Mouse (Mus musculus) forebrain, embryonic 15.5 days (tissue): ENCODE measurements around the gene Ntn5. TPM values are rescaled to one million over a fixed set of nuclear protein-coding genes. Genes with fewer than 3 reads are reported as not detected.

Source experiments
- ATAC-seq: fragments of 200-750 bp; cut with Nextera tagmentation; replicated peaks from 2 replicates; pipeline ENCODE4 v1.8.0; 2017; ENCODE audit warnings: mild to moderate bottlenecking, moderate TSS enrichment, moderate library complexity
- H3K27ac ChIP-seq: fragments of 300-500 bp; sonication (generic); replicated peaks from 2 replicates; pipeline ENCODE4 v1.5.1; 2015; ENCODE audit warnings: mild to moderate bottlenecking, inconsistent platforms
- H3K27me3 ChIP-seq: fragments of 300-500 bp; sonication (generic); 2 replicates; pipeline ENCODE4 v1.6.1; 2015; ENCODE audit warnings: inconsistent platforms
- H3K36me3 ChIP-seq: fragments of 300-500 bp; sonication (generic); 2 replicates; pipeline ENCODE4 v1.6.1; 2015; ENCODE audit warnings: mild to moderate bottlenecking, inconsistent platforms
- H3K4me1 ChIP-seq: fragments of 300-500 bp; sonication (generic); 2 replicates; pipeline ENCODE4 v1.6.1; 2015; ENCODE audit warnings: inconsistent platforms
- H3K4me2 ChIP-seq: fragments of 300-500 bp; sonication (generic); replicated peaks from 2 replicates; pipeline ENCODE4 v1.6.1; 2015; ENCODE audit warnings: mild to moderate bottlenecking, inconsistent platforms
- H3K4me3 ChIP-seq: fragments of 300-500 bp; sonication (generic); 2 replicates; pipeline ENCODE4 v1.5.1; 2015; ENCODE audit warnings: mild to moderate bottlenecking, inconsistent platforms
- H3K9ac ChIP-seq: fragments of 300-500 bp; sonication (generic); replicated peaks from 2 replicates; pipeline ENCODE4 v1.6.1; 2015; ENCODE audit warnings: mild to moderate bottlenecking, inconsistent platforms
- H3K9me3 ChIP-seq: fragments of 300-500 bp; sonication (generic); 2 replicates; pipeline ENCODE4 v1.6.1; 2016; ENCODE audit warnings: inconsistent platforms
- WGBS: fragments of 180-500 bp; shearing (Covaris S2); methylation state at CpG from one replicate; pipeline ENCODE4 v1.1.7; 2015; ENCODE audit warnings: mixed read lengths; 5-methylcytosine and 5-hydroxymethylcytosine counted together
- polyA plus RNA-seq: library from polyadenylated mRNA; unstranded; fragments of >200 nt; fragmentation: Nextera tagmentation; extraction: Ambion mirVana; gene quantifications from 2 replicates; pipeline ENCODE4 v1.2.1, GENCODE M21; 2015

Gene Ntn5
- polyA plus RNA-seq, 1 experiment from 2014 or later = 0.29 TPM

DNA sequence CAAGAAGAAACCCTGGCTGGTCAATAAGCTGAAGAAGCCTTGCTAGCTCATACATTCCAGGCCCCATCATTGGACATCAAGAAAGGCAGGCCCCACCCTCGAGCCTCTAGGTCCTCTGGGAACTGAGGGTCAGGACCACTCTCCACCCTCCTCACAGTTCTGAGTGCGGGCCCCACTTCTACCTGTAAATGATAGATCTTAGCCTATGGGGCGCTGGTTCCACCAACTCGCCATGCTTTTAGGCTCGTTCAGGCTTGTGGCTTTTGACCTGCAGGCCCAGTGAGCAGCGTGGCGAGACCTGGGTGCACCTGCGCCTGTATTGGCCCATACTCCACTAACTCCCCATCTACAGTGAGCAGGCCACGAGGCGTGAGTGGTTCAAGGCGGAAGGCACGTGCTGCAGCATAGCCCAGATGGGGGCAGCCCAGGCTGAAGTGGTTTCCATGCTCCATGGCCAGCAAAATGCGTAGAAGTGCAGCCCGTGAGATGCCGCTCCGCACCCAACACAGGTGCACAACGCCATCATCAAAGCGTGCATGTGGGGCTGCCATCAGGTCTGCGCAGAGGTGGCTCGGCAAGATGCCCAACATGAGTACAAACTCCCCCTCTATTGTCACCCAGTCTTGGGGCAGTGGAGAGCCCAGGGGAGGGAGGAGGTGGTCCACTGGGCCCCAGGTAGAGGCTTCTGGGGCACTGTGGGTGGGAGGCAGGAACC lies 26.8 kb downstream of the Ntn5 start:
- Histone ChIP-seq H3K9me3 (no peaks in the 10 kb centered on the region), H3K27me3 (no peaks in the 10 kb centered on the region), H3K4me2 (no peak overlapping the region), H3K4me3 (no peak overlapping the region), H3K4me1 (peaks cover 58% of the 10 kb centered on the region), H3K36me3 (peaks cover 38% of the 10 kb centered on the region), H3K9ac (no peak overlapping the region), H3K27ac (no peak overlapping the region; the same call in 1 of the 2 replicates)
- WGBS = 93% methylated on average over 20 of the region's 20 CpGs
- ATAC-seq = no peak

DNA sequence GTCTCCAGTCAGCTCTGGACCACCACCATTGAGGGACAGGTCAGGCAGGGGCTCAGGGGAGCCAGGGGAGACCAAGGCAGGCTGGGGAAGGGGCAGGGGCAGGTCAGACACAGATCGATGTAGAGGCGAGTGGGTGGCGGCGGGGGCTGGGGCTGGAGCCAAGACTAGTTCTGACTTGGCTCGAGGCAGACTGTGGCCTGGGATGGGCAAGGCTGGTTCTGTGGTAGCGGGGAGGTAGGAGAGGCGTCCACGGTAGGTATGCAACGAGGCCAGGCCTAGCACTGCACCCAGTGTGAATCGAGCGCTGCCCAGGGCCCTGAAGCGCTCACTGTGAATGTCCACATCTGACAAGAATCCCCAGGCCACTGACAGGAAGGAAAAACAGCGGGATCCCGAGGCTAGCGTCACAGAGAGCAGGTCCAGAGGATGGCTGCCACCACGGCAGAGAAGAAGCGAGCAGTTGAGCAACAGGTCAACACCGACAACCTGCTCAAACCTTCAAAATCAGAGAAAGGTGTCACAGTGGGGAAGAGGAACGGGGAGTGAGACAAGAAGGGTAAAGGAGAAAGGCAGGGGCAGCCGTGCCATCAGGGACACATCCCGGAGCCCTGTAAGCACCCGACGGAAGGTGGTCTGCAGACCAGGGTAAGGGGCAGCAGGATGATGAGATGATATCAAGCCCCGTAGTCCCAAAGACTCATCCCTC lies 27.6 kb downstream of the Ntn5 start:
- peaks cover 58% of the 10 kb centered on the region for H3K4me1 ChIP-seq
- no peak overlapping the region for H3K4me2 ChIP-seq
- ATAC-seq = no peak
- no peak overlapping the region for H3K4me3 ChIP-seq
- WGBS = 90% methylated on average over 24 of the region's 24 CpGs
- no peaks in the 10 kb centered on the region for H3K27me3 ChIP-seq
- peaks cover 38% of the 10 kb centered on the region for H3K36me3 ChIP-seq
- no peak overlapping the region for H3K27ac ChIP-seq
- no peaks in the 10 kb centered on the region for H3K9me3 ChIP-seq
- no peak overlapping the region for H3K9ac ChIP-seq

DNA sequence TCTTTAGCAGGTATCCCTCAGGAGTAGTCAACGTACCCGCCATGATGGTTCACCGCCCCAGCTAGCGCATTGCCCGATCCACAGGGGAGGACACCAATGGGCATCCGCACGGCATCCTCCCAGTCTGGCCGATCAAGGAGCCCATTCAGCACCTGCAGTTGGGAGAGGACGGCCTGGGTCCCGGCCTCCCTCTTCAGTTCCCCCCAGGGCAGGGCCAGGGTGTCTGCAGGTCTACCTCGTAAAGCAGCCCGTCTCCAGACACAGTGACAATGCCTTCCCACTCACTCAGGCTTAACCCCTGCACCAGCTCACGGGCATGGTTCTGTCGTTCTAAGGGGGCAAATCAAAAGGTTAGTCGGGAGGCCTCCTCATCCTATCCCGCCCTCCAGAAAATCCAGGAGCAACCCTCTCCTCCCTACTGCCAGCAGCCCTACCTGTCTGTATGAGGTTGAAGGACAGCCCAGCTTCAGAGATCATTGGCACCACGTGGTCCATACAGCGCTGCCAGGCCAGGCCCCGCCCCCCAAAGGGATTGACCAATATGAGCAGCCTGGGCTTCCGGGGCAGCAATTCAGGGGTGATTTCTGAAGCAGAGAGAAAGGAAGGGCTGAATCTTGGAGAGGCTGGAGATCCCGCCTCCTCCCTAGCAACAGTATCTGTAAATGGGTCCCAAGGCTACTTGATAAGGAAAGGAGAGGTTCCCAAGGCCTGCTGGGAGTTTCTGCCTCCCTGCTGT lies 28.4 kb downstream of the Ntn5 start:
- peaks cover 58% of the 10 kb centered on the region for H3K4me1 ChIP-seq
- 89% methylated on average over 21 of the region's 21 CpGs for WGBS
- no peaks in the 10 kb centered on the region for H3K27me3 ChIP-seq
- no peak overlapping the region for H3K27ac ChIP-seq
- H3K9ac ChIP-seq = no peak overlapping the region
- ATAC-seq = no peak
- no peak overlapping the region for H3K4me2 ChIP-seq
- H3K9me3 ChIP-seq = no peaks in the 10 kb centered on the region
- no peak overlapping the region for H3K4me3 ChIP-seq
- H3K36me3 ChIP-seq = peaks cover 38% of the 10 kb centered on the region

DNA sequence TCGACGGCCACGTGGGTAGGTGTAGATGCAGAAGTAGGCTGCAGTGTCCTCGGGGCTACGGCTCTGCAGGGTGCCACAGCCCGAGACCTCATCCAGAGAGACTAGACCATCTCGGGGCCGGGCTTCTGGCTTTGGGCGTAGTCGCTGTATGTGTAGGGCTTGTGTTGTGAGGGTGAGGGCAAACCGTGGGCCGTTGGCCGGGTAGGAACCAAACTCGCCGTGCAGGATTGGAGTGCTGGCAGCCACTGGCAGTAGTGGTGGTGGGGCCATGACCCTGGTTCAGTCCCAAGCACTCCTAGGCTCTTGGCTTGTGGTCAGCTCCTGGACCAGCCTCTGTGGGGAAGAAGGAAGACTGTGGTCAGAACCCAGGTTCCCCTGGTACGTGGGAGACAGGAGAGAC lies 29.6 kb downstream of the Ntn5 start:
- 94% methylated on average over 16 of the region's 16 CpGs for WGBS
- no peak for ATAC-seq

DNA sequence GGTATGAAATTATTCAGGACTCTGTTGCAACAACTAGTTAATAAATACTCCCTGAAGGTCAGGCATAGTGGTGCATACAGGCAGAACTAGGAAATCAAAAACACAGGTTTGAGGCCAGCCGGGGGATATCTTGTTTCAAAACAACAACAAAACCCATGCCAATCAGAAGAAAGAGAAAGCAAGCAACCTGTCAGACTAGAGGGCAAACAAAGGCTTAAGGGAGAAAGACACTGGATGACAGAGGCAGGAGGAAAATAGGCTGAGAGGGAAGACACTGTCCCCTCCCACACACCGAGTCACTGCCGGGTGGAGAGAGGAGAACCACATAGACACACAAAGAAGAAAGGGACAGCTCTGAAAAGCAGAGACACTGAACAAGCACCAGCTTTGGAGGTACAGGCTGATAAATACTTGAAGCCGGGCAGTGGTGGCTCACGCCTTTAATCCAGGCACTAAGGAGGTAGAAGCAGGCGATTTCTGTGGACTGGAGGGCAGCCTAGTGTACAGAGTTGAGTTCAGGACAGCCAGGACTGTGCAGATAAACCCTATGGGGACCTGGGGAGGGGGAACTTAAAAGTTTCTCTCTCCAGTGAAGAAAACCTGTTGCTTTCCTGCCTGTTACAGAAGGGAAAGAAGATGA lies 30.2 kb downstream of the Ntn5 start:
- Histone ChIP-seq H3K4me3 (peak overlapping the region; percentile 81), H3K36me3 (peaks cover 38% of the 10 kb centered on the region), H3K9ac (peak overlapping the region; percentile 80; the same call in 1 of the 2 replicates), H3K9me3 (no peaks in the 10 kb centered on the region), H3K4me1 (peaks cover 47% of the 10 kb centered on the region), H3K27ac (no peak overlapping the region), H3K27me3 (no peaks in the 10 kb centered on the region), H3K4me2 (peak overlapping the region; percentile 88)
- ATAC-seq = no peak
- WGBS = 86% methylated on average over 6 of the region's 6 CpGs

More for the DNA sequence above, 29.6 kb downstream of the Ntn5 start:
- Histone ChIP-seq H3K27me3 (no peaks in the 10 kb centered on the region), H3K9me3 (no peaks in the 10 kb centered on the region), H3K9ac (no peak overlapping the region), H3K27ac (no peak overlapping the region), H3K4me1 (peaks cover 47% of the 10 kb centered on the region), H3K4me3 (no peak overlapping the region), H3K4me2 (no peak overlapping the region), H3K36me3 (peaks cover 38% of the 10 kb centered on the region)

DNA sequence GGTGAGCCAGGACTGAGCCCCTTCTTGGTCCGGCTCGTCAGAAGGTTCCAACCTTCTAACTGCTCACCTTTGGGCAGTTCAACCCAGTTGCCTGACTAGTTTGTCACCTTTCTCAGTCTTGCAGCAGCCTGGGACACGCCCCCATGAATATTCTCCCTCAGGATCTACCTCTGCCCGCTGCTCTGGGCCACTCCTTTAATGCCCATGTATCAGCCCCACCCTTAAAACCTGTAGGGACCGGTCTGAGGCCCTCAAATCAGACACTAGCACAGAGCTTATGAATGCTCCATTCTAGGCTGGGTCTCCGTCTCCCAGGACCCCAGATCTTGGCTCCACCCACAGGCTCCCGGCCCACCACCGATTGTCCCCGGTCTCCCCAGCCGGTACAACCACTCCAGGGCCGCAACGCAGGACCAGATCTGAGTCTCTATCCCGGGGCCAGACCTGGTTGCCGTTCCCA lies 30.8 kb downstream of the Ntn5 start:
- peak overlapping the region; percentile 81 for H3K4me3 ChIP-seq
- WGBS = 11% methylated on average over 14 of the region's 14 CpGs
- peak overlapping the region; percentile 80 for H3K9ac ChIP-seq
- peak overlapping the region; percentile 88 for H3K4me2 ChIP-seq
- peak; percentile 30 for ATAC-seq
- peaks cover 44% of the 10 kb centered on the region for H3K36me3 ChIP-seq
- no peaks in the 10 kb centered on the region for H3K9me3 ChIP-seq
- H3K4me1 ChIP-seq = peaks cover 47% of the 10 kb centered on the region
- H3K27ac ChIP-seq = peak overlapping the region; percentile 71
- no peaks in the 10 kb centered on the region for H3K27me3 ChIP-seq

DNA sequence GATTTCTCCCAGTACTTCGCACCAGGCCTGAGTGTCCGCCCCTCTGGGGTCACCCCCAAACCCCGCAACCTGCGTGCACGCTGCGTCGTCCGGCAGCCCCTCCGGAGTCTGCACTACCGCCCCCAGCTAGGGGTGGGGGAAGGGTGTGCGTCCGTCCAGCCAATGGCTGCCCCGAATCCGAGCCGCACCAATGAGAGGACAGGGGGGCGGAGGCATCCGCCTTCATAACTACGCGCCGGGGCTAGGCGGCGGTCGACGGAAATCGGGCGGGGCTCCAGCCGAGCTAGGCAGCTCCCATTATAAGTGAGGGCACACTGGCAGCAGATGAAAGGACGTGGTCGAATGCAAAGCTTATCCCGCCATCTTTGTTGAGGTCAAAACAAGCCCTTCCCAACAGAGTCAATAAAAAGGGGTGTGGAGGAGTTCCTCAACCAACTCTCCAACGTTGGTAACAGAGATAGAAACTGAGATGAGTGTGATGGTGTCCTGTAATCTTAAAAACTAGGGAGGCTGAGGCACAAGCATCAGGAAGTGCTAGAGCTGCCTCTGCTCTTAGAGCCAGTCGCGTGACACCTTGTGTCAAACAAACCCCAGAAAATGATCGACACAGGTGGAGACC lies 31.4 kb downstream of the Ntn5 start, which contains the start of gene Rpl18:
Rpl18 (plus strand) TSS at position 368 of the 619 bp plus-strand sequence.
- Histone ChIP-seq H3K4me3 (peak within 1 kb of the TSS; percentile 81), H3K27ac (peak within 1 kb of the TSS; percentile 71), H3K4me2 (peak within 1 kb of the TSS; percentile 88), H3K9me3 (no peaks in the 10 kb centered on the region), H3K9ac (peak within 1 kb of the TSS; percentile 80), H3K36me3 (peaks cover 44% of the 10 kb centered on the region), H3K27me3 (no peaks in the 10 kb centered on the region), H3K4me1 (peaks cover 49% of the 10 kb centered on the region)
- WGBS = 7% methylated on average over 34 of the region's 34 CpGs
- peak; percentile 92 for ATAC-seq

DNA sequence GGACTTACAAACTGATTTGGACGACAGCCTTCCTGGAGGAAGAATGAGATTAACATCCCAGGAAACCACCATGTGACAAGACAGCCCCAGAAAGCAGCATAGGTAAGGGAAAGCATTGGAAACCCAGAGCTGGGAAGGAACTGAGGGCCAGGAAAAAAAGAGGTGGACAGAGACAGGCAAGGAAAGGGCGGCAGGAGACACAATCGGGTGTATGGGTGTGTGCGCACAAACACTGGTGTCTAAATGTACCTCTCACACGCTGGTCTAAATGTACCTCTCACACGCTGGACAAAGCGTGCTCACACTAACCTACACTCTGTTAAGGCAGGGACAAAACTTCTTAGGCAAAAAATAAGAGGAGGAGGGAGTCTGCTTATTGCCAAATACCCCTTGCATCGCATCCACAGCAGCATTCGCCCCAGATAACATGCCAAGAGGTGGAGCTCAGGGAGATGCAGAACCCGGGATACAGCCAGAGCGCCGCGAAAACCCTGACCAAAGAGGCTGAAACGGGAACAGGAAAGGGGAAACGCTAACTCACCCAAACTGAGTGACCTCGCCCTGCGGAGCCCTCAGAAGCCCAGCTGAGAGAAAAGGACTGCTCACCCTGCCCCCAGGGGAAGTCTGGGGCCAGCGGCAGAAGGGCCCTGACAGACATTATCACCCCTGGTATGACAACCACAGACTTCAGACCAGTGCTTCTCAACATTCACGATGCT lies 32.1 kb downstream of the Ntn5 start:
- WGBS = 89% methylated on average over 19 of the region's 19 CpGs
- H3K4me3 ChIP-seq = peak overlapping the region; percentile 81
- peak overlapping the region; percentile 39 for H3K9ac ChIP-seq
- ATAC-seq = no peak
- H3K4me1 ChIP-seq = peaks cover 53% of the 10 kb centered on the region
- no peaks in the 10 kb centered on the region for H3K27me3 ChIP-seq
- H3K36me3 ChIP-seq = peaks cover 44% of the 10 kb centered on the region
- H3K4me2 ChIP-seq = peak overlapping the region; percentile 88
- H3K27ac ChIP-seq = peak overlapping the region; percentile 71
- H3K9me3 ChIP-seq = no peaks in the 10 kb centered on the region

DNA sequence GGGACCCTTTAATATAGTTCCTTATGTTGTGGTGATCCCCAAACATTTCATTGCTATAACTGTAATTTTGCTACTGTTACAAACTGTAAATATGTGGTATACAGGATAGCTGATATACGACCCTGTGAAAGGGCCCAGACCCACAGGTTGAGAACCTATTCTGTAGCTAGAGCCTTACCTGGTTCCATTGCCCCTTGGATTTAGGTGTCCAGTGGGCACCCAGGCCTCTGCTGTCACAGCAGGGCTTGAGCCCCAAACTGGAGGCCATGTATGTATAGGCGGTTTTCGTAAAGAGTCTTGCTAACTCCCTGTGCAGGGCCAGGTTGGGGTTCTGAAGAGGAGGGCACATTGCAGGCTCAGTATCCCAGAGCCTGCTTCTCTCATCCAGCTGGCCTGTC lies 32.6 kb downstream of the Ntn5 start:
- Histone ChIP-seq H3K9ac (no peak overlapping the region), H3K36me3 (peaks cover 43% of the 10 kb centered on the region), H3K4me2 (peak overlapping the region; percentile 88), H3K4me1 (peaks cover 53% of the 10 kb centered on the region), H3K27me3 (no peaks in the 10 kb centered on the region), H3K4me3 (peak overlapping the region; percentile 71), H3K9me3 (no peaks in the 10 kb centered on the region), H3K27ac (no peak overlapping the region)
- 91% methylated on average over 3 of the region's 3 CpGs for WGBS
- ATAC-seq = no peak

DNA sequence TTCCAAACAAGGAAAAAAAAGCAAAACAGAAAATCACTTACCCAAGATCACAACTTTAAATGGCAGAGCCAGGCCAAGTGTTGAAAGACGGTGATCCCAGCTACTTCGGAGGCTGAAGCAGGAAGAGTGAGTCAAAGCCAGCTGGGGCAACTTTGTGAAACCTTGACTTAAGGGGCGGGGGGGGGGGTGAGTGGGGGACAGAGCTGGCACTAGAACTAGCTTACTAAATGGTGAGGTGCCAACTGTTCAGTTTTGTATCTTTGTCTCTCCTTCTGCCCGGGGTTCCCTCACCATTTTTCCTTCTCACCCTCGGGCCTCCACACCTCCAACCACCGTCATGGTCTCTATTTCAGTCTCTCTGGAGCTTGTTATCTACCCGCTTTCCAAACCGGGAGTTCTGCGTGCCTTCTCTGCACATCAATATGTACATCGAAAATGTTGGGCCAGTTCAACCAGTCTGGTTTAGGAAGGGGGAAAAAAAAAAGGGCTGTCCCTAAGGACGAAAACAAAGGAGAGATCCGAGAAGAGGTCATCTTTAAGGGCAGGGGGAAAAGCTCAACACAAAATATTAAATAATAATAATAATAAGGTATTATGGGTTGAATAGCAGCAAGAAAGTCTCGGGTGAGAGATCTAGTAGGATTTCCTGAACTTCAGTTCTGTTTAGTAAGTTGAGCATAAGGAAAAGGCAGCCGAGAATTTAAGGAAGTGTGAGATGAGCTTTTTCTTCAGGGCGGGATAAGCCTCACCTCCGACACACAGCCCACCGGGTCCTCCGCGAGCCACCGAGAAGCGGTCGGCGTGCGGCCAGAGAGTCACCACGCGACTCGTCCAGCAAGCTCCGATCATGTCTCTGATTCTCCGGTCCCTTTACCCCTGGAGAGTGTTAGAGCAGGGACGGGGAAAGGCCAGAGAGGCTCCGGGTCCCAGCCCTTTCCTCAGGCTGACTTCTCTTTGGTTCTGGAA lies 33.4 kb downstream of the Ntn5 start:
- peak; percentile 15 for ATAC-seq
- H3K27me3 ChIP-seq = no peaks in the 10 kb centered on the region
- H3K4me1 ChIP-seq = peaks cover 53% of the 10 kb centered on the region
- no peaks in the 10 kb centered on the region for H3K9me3 ChIP-seq
- peak overlapping the region; percentile 84 for H3K27ac ChIP-seq
- H3K9ac ChIP-seq = peak overlapping the region; percentile 83
- peaks cover 35% of the 10 kb centered on the region for H3K36me3 ChIP-seq
- H3K4me2 ChIP-seq = peak overlapping the region; percentile 88
- WGBS = 11% methylated on average over 31 of the region's 31 CpGs
- peak overlapping the region; percentile 71 for H3K4me3 ChIP-seq
